Comparison of ENCODE assay signal across 12 mouse cellular contexts in the genomic region with DNA sequence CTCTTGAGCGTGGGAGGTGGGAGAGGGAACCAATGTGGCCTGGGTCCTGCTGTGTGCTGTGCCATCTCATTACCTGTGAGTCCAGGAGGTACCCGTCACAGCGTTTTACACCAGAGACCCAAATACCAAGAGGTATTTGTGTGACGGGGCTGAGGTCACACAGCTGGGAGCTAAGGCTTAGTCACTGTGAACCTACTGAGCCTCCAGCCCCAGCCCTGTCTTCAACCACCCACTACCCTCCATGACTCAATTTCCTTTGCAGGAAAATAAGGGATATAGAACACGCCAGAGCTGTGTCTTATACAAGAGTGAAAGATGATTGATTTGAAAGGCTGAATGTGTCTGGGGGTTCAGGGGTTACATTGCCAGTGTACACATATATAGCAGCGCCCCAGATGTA.
DNase-seq lines count a peak whose midpoint lies in the region; ATAC-seq and TF ChIP-seq lines count a peak whose summit lies in the region.
"Had no signal": no experiment of that assay in that cellular context is flagged by ENCODE, and none has a peak within 500 bp of the region (broad histone marks: within the 10 kb centered on the region; RNA-seq: fewer than 3 reads in every experiment).

No protein-coding gene starts in this region.

- H3K27ac ChIP-seq in forebrain, embryonic 10.5 days, result peak overlapping the region; percentile 62
- no peak overlapping the region for H3K27ac ChIP-seq in forebrain, embryonic 16.5 days (ENCODE audit: low read length)
- peak overlapping the region; percentile 52; the same call in 1 of the 2 replicates for H3K27ac ChIP-seq in intestine, embryonic 14.5 days (ENCODE audit: low read depth)
- H3K27ac ChIP-seq in intestine, postnatal 0 days (ENCODE audit: low read depth, low read length), result no peak overlapping the region
- H3K27ac ChIP-seq in CH12.LX (ENCODE audit: insufficient read depth, low read depth), result peak overlapping the region; percentile 14
- H3K27ac ChIP-seq in midbrain, embryonic 11.5 days (ENCODE audit: low read depth, low read length), result peak overlapping the region; percentile 57
- H3K27ac ChIP-seq: layer of hippocampus, adult 2 months had no signal

- H3K79me2 ChIP-seq in CH12.LX (replicated peaks; ENCODE audit: control insufficient read depth, extremely low read depth, insufficient read depth, poor library complexity, severe bottlenecking), result no peaks in the 10 kb centered on the region

- H3K27me3 ChIP-seq in forebrain, embryonic 10.5 days (ENCODE audit: poor library complexity, severe bottlenecking), result peaks cover 85% of the 10 kb centered on the region
- no peaks in the 10 kb centered on the region for H3K27me3 ChIP-seq in forebrain, embryonic 16.5 days (replicated peaks; ENCODE audit: control insufficient read depth, insufficient read depth, low read length)
- no peaks in the 10 kb centered on the region for H3K27me3 ChIP-seq in intestine, embryonic 14.5 days (replicated peaks; ENCODE audit: control insufficient read depth, insufficient read depth, low read length)
- H3K27me3 ChIP-seq in intestine, postnatal 0 days (replicated peaks; ENCODE audit: control insufficient read depth, insufficient read depth, low read length), result 0 out of 2 replicates have a peak, but pooled peaks cover 7% of the 10 kb centered on the region
- peaks cover 10% of the 10 kb centered on the region for H3K27me3 ChIP-seq in CH12.LX (replicated peaks)
- no peaks in the 10 kb centered on the region for H3K27me3 ChIP-seq in midbrain, embryonic 11.5 days (ENCODE audit: control insufficient read depth, insufficient read depth, low read length)

- H3K4me3 ChIP-seq in forebrain, embryonic 10.5 days, result no peak overlapping the region
- no peak overlapping the region for H3K4me3 ChIP-seq in forebrain, embryonic 16.5 days (replicated peaks; ENCODE audit: low read length)
- no peak overlapping the region for H3K4me3 ChIP-seq in intestine, embryonic 14.5 days (ENCODE audit: low read depth, low read length)
- H3K4me3 ChIP-seq in intestine, postnatal 0 days (ENCODE audit: low read depth, low read length), result no peak overlapping the region
- H3K4me3 ChIP-seq in CH12.LX (replicated peaks in 1 of 3; ENCODE audit: low read depth in 2 of 3, low read length in 2 of 3, poor library complexity in 1 of 3), result no peak overlapping the region
- no peak overlapping the region for H3K4me3 ChIP-seq in midbrain, embryonic 11.5 days (ENCODE audit: low read depth, low read length)
- H3K4me3 ChIP-seq: layer of hippocampus, adult 2 months had no signal

- TF ChIP-seq EP300 in CH12.LX (IDR thresholded peaks at IDR 0.05; ENCODE audit: low read length), result no peak

- no peak overlapping the region for H3K4me2 ChIP-seq in forebrain, embryonic 16.5 days (ENCODE audit: low read length)
- H3K4me2 ChIP-seq in intestine, embryonic 14.5 days (ENCODE audit: low read length), result no peak overlapping the region
- no peak overlapping the region for H3K4me2 ChIP-seq in intestine, postnatal 0 days (replicated peaks; ENCODE audit: low read depth)
- no peak overlapping the region for H3K4me2 ChIP-seq in CH12.LX (ENCODE audit: insufficient read depth, low read depth, poor library complexity, severe bottlenecking)
- H3K4me2 ChIP-seq in midbrain, embryonic 11.5 days, result no peak overlapping the region

- H3K9me3 ChIP-seq in forebrain, embryonic 10.5 days, result no peaks in the 10 kb centered on the region; the same call in 1 of the 2 replicates
- no peaks in the 10 kb centered on the region for H3K9me3 ChIP-seq in forebrain, embryonic 16.5 days (ENCODE audit: control insufficient read depth, low read length)
- no peaks in the 10 kb centered on the region for H3K9me3 ChIP-seq in intestine, embryonic 14.5 days (ENCODE audit: control insufficient read depth, low read length)
- no peaks in the 10 kb centered on the region for H3K9me3 ChIP-seq in intestine, postnatal 0 days (ENCODE audit: control insufficient read depth)
- H3K9me3 ChIP-seq in CH12.LX (replicated peaks; ENCODE audit: low read length), result no peaks in the 10 kb centered on the region
- H3K9me3 ChIP-seq in midbrain, embryonic 11.5 days (ENCODE audit: control insufficient read depth, low read length), result no peaks in the 10 kb centered on the region

- TF ChIP-seq POLR2A in CH12.LX (IDR thresholded peaks at IDR 0.05; ENCODE audit: low read depth, low read length), result no peak

- no peak for DNase-seq in forebrain, embryonic 10.5 days (ENCODE audit: extremely low spot score, low spot score)
- no peak for DNase-seq in intestine, embryonic 14.5 days (ENCODE audit: low spot score)
- DNase-seq in CH12.LX (ENCODE audit: extremely low read depth), result peak; percentile 25
- no peak for DNase-seq in midbrain, embryonic 11.5 days (ENCODE audit: low spot score, missing footprints)
- DNase-seq in B cell, adult 2 months, result no peak
- no peak for DNase-seq in thymus, postnatal 14 days
- DNase-seq: cerebellum, adult 8-10 months; gastrocnemius, postnatal 10 days had no signal

- in situ Hi-C loops in CH12.LX (cut with MboI; ENCODE audit: low pct_ligation_motif_present, low pct_unique_long_range_greater_than_20kb, low sequenced_read_pairs), result no loop called here

- ATAC-seq in forebrain, embryonic 16.5 days, result no peak
- ATAC-seq in intestine, embryonic 14.5 days (replicated peaks; ENCODE audit: low FRiP score, low TSS enrichment, low read depth), result no peak
- no peak for ATAC-seq in intestine, postnatal 0 days
- ATAC-seq in midbrain, embryonic 11.5 days (ENCODE audit: low FRiP score), result no peak

- no peak overlapping the region for H3K9ac ChIP-seq in forebrain, embryonic 16.5 days (replicated peaks; ENCODE audit: low read depth, low read length)
- H3K9ac ChIP-seq in intestine, embryonic 14.5 days (ENCODE audit: low read length), result no peak overlapping the region
- no peak overlapping the region for H3K9ac ChIP-seq in intestine, postnatal 0 days (ENCODE audit: low read depth, low read length)
- no peak overlapping the region for H3K9ac ChIP-seq in CH12.LX (ENCODE audit: insufficient read depth, low read depth)
- no peak overlapping the region for H3K9ac ChIP-seq in midbrain, embryonic 11.5 days (ENCODE audit: low read length)

- peaks cover 84% of the 10 kb centered on the region for H3K4me1 ChIP-seq in forebrain, embryonic 10.5 days
- peaks cover 57% of the 10 kb centered on the region for H3K4me1 ChIP-seq in forebrain, embryonic 16.5 days (replicated peaks; ENCODE audit: control insufficient read depth, insufficient read depth, low read length)
- H3K4me1 ChIP-seq in intestine, embryonic 14.5 days (replicated peaks; ENCODE audit: control insufficient read depth, insufficient read depth, low read length), result peaks cover 48% of the 10 kb centered on the region
- no peaks in the 10 kb centered on the region; the same call in 1 of the 2 replicates for H3K4me1 ChIP-seq in intestine, postnatal 0 days (replicated peaks; ENCODE audit: control insufficient read depth, insufficient read depth, low read length)
- peaks cover 52 to 81% of the 10 kb centered on the region in 2 experiments for H3K4me1 ChIP-seq in CH12.LX (ENCODE audit: control insufficient read depth in 1 of 2, insufficient read depth in 2 of 2)
- H3K4me1 ChIP-seq in midbrain, embryonic 11.5 days (ENCODE audit: control insufficient read depth, insufficient read depth, low read length), result peaks cover 28% of the 10 kb centered on the region

- no peak for TF ChIP-seq RAD21 in CH12.LX (IDR thresholded peaks at IDR 0.05; ENCODE audit: low read depth, low read length)

- H3K36me3 ChIP-seq in forebrain, embryonic 10.5 days (replicated peaks), result no peaks in the 10 kb centered on the region
- H3K36me3 ChIP-seq in forebrain, embryonic 16.5 days (ENCODE audit: control insufficient read depth, insufficient read depth), result no peaks in the 10 kb centered on the region
- no peaks in the 10 kb centered on the region for H3K36me3 ChIP-seq in intestine, embryonic 14.5 days (ENCODE audit: control insufficient read depth, insufficient read depth, low read length)
- H3K36me3 ChIP-seq in intestine, postnatal 0 days (ENCODE audit: control insufficient read depth, insufficient read depth), result no peaks in the 10 kb centered on the region
- H3K36me3 ChIP-seq in CH12.LX (replicated peaks in 1 of 2; ENCODE audit: control insufficient read depth in 1 of 2, insufficient read depth in 1 of 2, low read length in 1 of 2), result no peaks in the 10 kb centered on the region
- H3K36me3 ChIP-seq in midbrain, embryonic 11.5 days (ENCODE audit: control insufficient read depth, insufficient read depth, low read length), result no peaks in the 10 kb centered on the region
- H3K36me3 ChIP-seq: G1E had no signal

- dilution Hi-C loops in CH12.LX (cut with MboI; ENCODE audit: extremely low pct_ligation_motif_present, extremely low pct_unique_long_range_greater_than_20kb, low sequenced_read_pairs), result no loop called here

- 71% methylated on average over 6 of the region's 6 CpGs for WGBS in forebrain, embryonic 10.5 days
- 72% methylated on average over 6 of the region's 6 CpGs for WGBS in forebrain, embryonic 16.5 days
- WGBS in intestine, embryonic 14.5 days, result 61% methylated on average over 6 of the region's 6 CpGs
- 83% methylated on average over 6 of the region's 6 CpGs for WGBS in intestine, postnatal 0 days
- 83% methylated on average over 6 of the region's 6 CpGs for WGBS in midbrain, embryonic 11.5 days

- TF ChIP-seq CTCF in intestine, postnatal 0 days (IDR thresholded peaks at IDR 0.05; ENCODE audit: low read depth), result no peak
- TF ChIP-seq CTCF in CH12.LX (conservative IDR thresholded peaks at IDR 0.05 in 1 of 2, IDR thresholded peaks at IDR 0.05 in 1 of 2; ENCODE audit: low read depth in 2 of 2, low read length in 2 of 2), result no peak

TF ChIP-seq in CH12.LX, 34 proteins besides CTCF, POLR2A, EP300 and RAD21:
- TF ChIP-seq MAFK (IDR thresholded peaks at IDR 0.05; ENCODE audit: insufficient replicate concordance, low read length) (no peak), HCFC1 (IDR thresholded peaks at IDR 0.05; ENCODE audit: low read depth, low read length) (no peak), MAX (IDR thresholded peaks at IDR 0.05; ENCODE audit: low read length) (no peak), TCF12 (IDR thresholded peaks at IDR 0.05; ENCODE audit: low read depth, low read length) (no peak), SMC3 (IDR thresholded peaks at IDR 0.05; ENCODE audit: low read depth, low read length) (no peak), JUND (conservative IDR thresholded peaks at IDR 0.05; ENCODE audit: low read depth, low read length) (no peak), ZKSCAN1 (IDR thresholded peaks at IDR 0.05; ENCODE audit: borderline replicate concordance, low read depth, low read length) (no peak), MXI1 (IDR thresholded peaks at IDR 0.05; ENCODE audit: low read depth, low read length) (no peak), ELF1 (IDR thresholded peaks at IDR 0.05; ENCODE audit: low read depth, low read length) (no peak)

Comparison
In these comparisons a context has a peak if more than half of its experiments do, and no peak if none do; other contexts are left out.
1. H3K27ac ChIP-seq: peak in forebrain, embryonic 10.5 days (single experiment), intestine, embryonic 14.5 days (single experiment), CH12.LX (single experiment) and midbrain, embryonic 11.5 days (single experiment); none in forebrain, embryonic 16.5 days (single experiment) and intestine, postnatal 0 days (single experiment).